Mouse (Mus musculus) brain, embryonic 14.5 days (tissue): ENCODE measurements at regions not wholly inside any gene's neighbourhood (a gene's known extent, or its start where the extent isn't known, plus 50 kb on each side); places are given as distances from the start of the nearest gene placed in this dataset.
A peak's percentile ranks its signal among the peaks of the same experiment; 100 is the strongest.

Source experiments
- DNase-seq: peaks from one replicate; pipeline ENCODE4 v3.0.0-alpha.2; 2011; ENCODE audit warnings: low read depth
- CTCF ChIP-seq: fragments of 200-500 bp; IDR thresholded peaks from 2 replicates; pipeline ENCODE4 v1.5.1; 2012; ENCODE audit warnings: inconsistent platforms, mild to moderate bottlenecking, moderate library complexity, borderline replicate concordance; ENCODE audit not compliant: insufficient read depth, insufficient read length; ENCODE audit errors: extremely low read depth
- POLR2A ChIP-seq: fragments of 200-500 bp; IDR thresholded peaks from 2 replicates; pipeline ENCODE4 v1.6.1; 2012; ENCODE audit warnings: mild to moderate bottlenecking, inconsistent platforms, borderline replicate concordance; ENCODE audit not compliant: poor library complexity, insufficient read depth, insufficient read length, severe bottlenecking; ENCODE audit errors: extremely low read depth

DNA sequence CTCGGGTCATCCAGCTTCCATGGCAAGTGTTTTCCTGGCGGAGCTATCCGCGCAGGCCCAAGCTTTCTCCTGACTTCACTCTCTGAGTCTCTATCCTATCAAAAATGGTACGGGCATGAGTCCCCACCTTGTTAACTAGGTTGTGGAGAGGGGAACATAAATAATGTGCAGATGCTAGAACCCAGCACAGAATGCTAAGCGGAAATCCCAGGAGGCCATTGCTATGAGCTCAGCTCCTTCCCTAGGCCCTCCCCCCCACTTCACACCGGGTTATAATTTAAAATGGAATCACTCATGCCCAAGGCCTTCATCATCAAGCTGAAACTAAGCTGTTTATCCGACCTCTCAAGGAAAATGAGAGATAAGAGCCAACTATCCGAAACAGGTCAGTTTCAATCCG, 60.4 kb upstream of the Cd83 start:
- TF ChIP-seq POLR2A: no peak
- no peak for TF ChIP-seq CTCF
- DNase-seq: peak; percentile 46

DNA sequence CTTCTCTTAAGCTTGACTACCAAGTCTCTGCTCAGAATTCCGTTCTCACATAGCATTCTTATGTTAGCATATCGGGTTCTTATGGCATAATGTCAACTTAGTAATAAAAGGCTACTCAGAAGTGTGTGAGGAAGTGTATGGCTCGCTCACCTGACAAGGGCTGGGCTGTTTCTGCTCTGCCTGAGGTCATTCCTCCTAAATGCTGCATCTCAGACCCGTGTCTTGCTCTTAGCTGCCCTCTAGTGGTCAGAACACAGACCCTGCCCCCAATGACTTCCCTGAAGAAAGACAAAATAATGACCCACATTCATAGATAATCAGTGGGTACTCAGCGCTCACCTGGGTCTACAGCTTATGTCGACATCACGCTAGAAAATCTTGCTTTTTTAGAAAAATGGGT, 58.9 kb upstream of the Cd83 start:
- peak; percentile 78 for DNase-seq
- TF ChIP-seq CTCF (peak; percentile 82), POLR2A (no peak)

DNA sequence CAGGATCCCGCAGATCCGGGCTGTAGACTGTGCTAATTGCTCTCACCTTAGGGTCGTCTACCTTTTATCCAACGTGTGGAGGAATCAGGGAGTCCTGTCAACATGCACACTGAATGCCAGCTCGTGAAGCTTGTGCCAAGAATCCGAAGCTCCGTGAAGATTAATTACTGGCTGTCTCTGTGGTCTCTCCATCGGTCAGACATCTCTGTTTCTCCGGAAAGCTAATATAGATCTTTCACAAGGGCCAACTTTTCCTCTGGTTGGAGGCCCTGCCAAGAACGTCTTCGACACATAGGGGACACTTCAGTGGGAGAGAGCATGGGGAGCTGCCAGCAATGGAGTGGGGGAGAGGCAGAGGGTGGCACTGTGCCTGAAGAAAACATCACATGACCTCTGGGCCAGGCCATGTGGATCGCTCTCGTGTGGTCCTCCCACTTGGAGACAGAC, 57.7 kb upstream of the Cd83 start:
- DNase-seq: peak; percentile 73
- no peak for TF ChIP-seq CTCF
- no peak for TF ChIP-seq POLR2A

DNA sequence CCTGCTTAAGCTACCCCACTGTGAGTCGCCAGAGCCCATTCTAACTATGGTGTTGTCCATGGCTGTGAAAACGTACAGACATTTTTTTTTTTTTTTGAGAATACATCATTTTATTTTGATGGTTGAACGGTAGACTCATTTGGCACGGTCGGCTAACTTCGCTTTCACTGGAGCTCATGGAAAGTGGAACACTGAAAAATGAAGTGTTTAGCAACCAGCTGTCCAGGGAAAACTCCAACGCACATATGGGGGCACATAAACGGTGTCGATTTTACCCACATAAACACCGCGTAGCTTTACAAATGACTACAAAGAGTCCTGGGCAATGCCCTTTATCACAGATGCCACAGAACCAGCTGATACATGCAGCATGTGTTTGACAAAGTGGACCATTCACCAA, 55.0 kb upstream of the Cd83 start:
- no peak for DNase-seq
- TF ChIP-seq POLR2A (no peak), CTCF (no peak)

DNA sequence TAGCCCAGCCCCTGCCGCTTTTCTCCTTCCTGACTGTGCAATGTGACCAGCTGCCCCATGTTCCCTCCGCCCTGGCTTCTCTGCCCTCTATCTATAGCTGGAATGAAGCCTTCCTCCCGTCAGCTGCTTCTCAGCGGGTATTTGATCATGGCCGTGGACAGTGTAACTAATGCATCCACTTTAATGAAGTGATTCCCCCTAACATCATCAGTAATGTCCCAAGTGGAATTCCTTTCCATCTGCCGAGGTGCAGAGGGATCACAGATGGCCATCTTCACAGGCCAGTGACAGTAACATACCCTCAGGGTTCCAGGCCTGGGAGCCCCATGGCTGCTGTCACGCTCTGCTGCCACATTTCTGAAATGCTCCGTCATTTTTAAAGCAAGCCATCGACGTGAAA, 51.5 kb upstream of the Cd83 start:
- peak; percentile 31 for DNase-seq
- no peak for TF ChIP-seq POLR2A
- TF ChIP-seq CTCF: no peak

DNA sequence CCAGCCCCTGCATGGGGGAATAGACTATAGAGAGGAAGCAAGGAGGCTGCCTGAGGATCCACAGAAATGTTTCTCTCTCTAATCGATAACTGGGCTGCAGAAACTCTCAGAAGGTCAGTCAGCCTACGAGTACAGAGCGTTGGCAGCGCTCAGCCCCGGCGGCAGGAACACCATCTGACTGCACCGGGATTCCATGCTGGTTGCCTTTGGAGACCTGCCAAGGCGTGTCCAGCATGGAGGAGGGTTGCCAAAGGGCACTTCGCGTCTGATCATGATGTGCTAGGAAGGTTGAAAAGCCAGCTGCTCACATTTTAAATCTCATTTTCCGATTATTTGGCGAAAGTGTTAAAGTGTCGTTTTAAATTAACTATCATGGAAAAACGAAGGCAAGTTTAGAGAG, 49.9 kb upstream of the Cd83 start:
- TF ChIP-seq POLR2A: no peak
- TF ChIP-seq CTCF: no peak
- peak; percentile 78 for DNase-seq
